Comparison of ENCODE assay signal across 14 mouse cellular contexts in genomic region chr9:116974134-116974533, GRCm38 (mm10).
A peak's percentile ranks its signal among the peaks of the same experiment; 100 is the strongest.
DNase-seq lines count a peak whose midpoint lies in the region; ATAC-seq and TF ChIP-seq lines count a peak whose summit lies in the region.
"Had no signal": no experiment of that assay in that cellular context is flagged by ENCODE, and none has a peak within 500 bp of the region (broad histone marks: within the 10 kb centered on the region; RNA-seq: fewer than 3 reads in every experiment).

No protein-coding gene starts in this region.

- H3K9me3 ChIP-seq in liver, embryonic 14.5 days (ENCODE audit: control insufficient read depth, low read length): no peaks in the 10 kb centered on the region
- H3K9me3 ChIP-seq in liver, embryonic 11.5 days (ENCODE audit: control insufficient read depth, low read length): no peaks in the 10 kb centered on the region
- no peaks in the 10 kb centered on the region for H3K9me3 ChIP-seq in forebrain, embryonic 13.5 days (replicated peaks)
- H3K9me3 ChIP-seq: embryonic facial prominence, embryonic 15.5 days; forebrain, embryonic 15.5 days; stomach, embryonic 15.5 days had no signal

- no peak for TF ChIP-seq EP300 in liver, embryonic 14.5 days (IDR thresholded peaks at IDR 0.05; ENCODE audit: low read depth)

- 63% methylated on average over 3 of the region's 3 CpGs for WGBS in liver, embryonic 14.5 days (ENCODE audit: insufficient replicate concordance)
- 77% methylated on average over 3 of the region's 3 CpGs for WGBS in liver, embryonic 11.5 days
- WGBS in forebrain, embryonic 13.5 days: 96% methylated on average over 3 of the region's 3 CpGs

- no peak overlapping the region for H3K4me3 ChIP-seq in liver, embryonic 14.5 days (ENCODE audit: insufficient read depth in 1 of 2, low read depth in 2 of 2, low read length in 2 of 2)
- H3K4me3 ChIP-seq in liver, embryonic 11.5 days (ENCODE audit: low read depth, low read length): no peak overlapping the region
- H3K4me3 ChIP-seq in forebrain, embryonic 13.5 days: no peak overlapping the region
- H3K4me3 ChIP-seq: embryonic facial prominence, embryonic 15.5 days; forebrain, embryonic 15.5 days; stomach, embryonic 15.5 days had no signal

- H3K4me2 ChIP-seq in liver, embryonic 14.5 days (ENCODE audit: low read depth): no peak overlapping the region
- H3K4me2 ChIP-seq in liver, embryonic 11.5 days: no peak overlapping the region
- H3K4me2 ChIP-seq in forebrain, embryonic 13.5 days: no peak overlapping the region
- H3K4me2 ChIP-seq: embryonic facial prominence, embryonic 15.5 days; forebrain, embryonic 15.5 days; midbrain, embryonic 11.5 days; stomach, embryonic 15.5 days had no signal

- DNase-seq in heart, postnatal 4 days: peak; percentile 20
- no peak for DNase-seq in heart, adult 8-10 months (ENCODE audit: low spot score)
- DNase-seq in liver, embryonic 14.5 days (ENCODE audit: low read depth in 3 of 3, low spot score in 3 of 3): no peak
- DNase-seq in liver, embryonic 11.5 days (ENCODE audit: low spot score): no peak
- DNase-seq in ES-CJ7 (ENCODE audit: low read depth, low spot score) (peak; percentile 22), ZHBTc4 (ENCODE audit: low read depth, low spot score) (peak; percentile 34)
- no peak for DNase-seq in right cerebral cortex, adult 2 months (ENCODE audit: low spot score in 2 of 2)
- DNase-seq: liver had no signal

- H3K27me3 ChIP-seq in liver, embryonic 14.5 days (ENCODE audit: control insufficient read depth, insufficient read depth, low read length): no peaks in the 10 kb centered on the region
- no peaks in the 10 kb centered on the region for H3K27me3 ChIP-seq in liver, embryonic 11.5 days (replicated peaks; ENCODE audit: control insufficient read depth, insufficient read depth, low read length)
- no peaks in the 10 kb centered on the region for H3K27me3 ChIP-seq in forebrain, embryonic 13.5 days
- H3K27me3 ChIP-seq: embryonic facial prominence, embryonic 15.5 days; forebrain, embryonic 15.5 days; stomach, embryonic 15.5 days had no signal

- no peak overlapping the region for H3K9ac ChIP-seq in liver, embryonic 14.5 days (replicated peaks)
- no peak overlapping the region for H3K9ac ChIP-seq in liver, embryonic 11.5 days (ENCODE audit: low read depth, low read length)
- H3K9ac ChIP-seq in forebrain, embryonic 13.5 days: no peak overlapping the region
- H3K9ac ChIP-seq: embryonic facial prominence, embryonic 15.5 days; forebrain, embryonic 15.5 days; stomach, embryonic 15.5 days had no signal

- ATAC-seq in liver, embryonic 14.5 days (ENCODE audit: insufficient read depth): no peak
- no peak for ATAC-seq in liver, embryonic 11.5 days (replicated peaks; ENCODE audit: low FRiP score)
- ATAC-seq in forebrain, embryonic 13.5 days: no peak
- ATAC-seq: CD4-positive, CD25-positive, alpha-beta regulatory T cell, adult 4 months; forebrain, embryonic 15.5 days had no signal

- no peaks in the 10 kb centered on the region for H3K4me1 ChIP-seq in liver, embryonic 14.5 days (replicated peaks; ENCODE audit: control insufficient read depth in 2 of 2, insufficient read depth in 2 of 2, low read length in 1 of 2)
- H3K4me1 ChIP-seq in liver, embryonic 11.5 days (replicated peaks; ENCODE audit: control insufficient read depth, insufficient read depth, low read length): no peaks in the 10 kb centered on the region
- H3K4me1 ChIP-seq in forebrain, embryonic 13.5 days: no peaks in the 10 kb centered on the region
- H3K4me1 ChIP-seq: forebrain, embryonic 15.5 days; stomach, embryonic 15.5 days had no signal

- H3K27ac ChIP-seq in liver, embryonic 14.5 days: no peak overlapping the region
- H3K27ac ChIP-seq in liver, embryonic 11.5 days (ENCODE audit: low read depth, low read length): no peak overlapping the region
- H3K27ac ChIP-seq in forebrain, embryonic 13.5 days: no peak overlapping the region
- H3K27ac ChIP-seq: embryonic facial prominence, embryonic 15.5 days; forebrain, embryonic 15.5 days; stomach, embryonic 15.5 days had no signal

- TF ChIP-seq CTCF in liver, embryonic 14.5 days (IDR thresholded peaks at IDR 0.05; ENCODE audit: low read depth): peak; percentile 33

- no peaks in the 10 kb centered on the region for H3K36me3 ChIP-seq in liver, embryonic 14.5 days (replicated peaks; ENCODE audit: control insufficient read depth, insufficient read depth, low read depth)
- no peaks in the 10 kb centered on the region for H3K36me3 ChIP-seq in liver, embryonic 11.5 days (ENCODE audit: control insufficient read depth, insufficient read depth, low read length)
- no peaks in the 10 kb centered on the region for H3K36me3 ChIP-seq in forebrain, embryonic 13.5 days (ENCODE audit: poor library complexity, severe bottlenecking)
- H3K36me3 ChIP-seq: embryonic facial prominence, embryonic 15.5 days; forebrain, embryonic 15.5 days; stomach, embryonic 15.5 days had no signal

Comparison
In these comparisons a context has a peak if more than half of its experiments do, and no peak if none do; other contexts are left out.
1. DNase-seq: peak in heart, postnatal 4 days (single experiment), ES-CJ7 (single experiment) and ZHBTc4 (single experiment); none in heart, adult 8-10 months (single experiment), liver, embryonic 14.5 days (0 of 3), liver, embryonic 11.5 days (single experiment) and right cerebral cortex, adult 2 months (0 of 2).